Mouse (Mus musculus): ENCODE measurements around the gene Marc2. TPM values are rescaled to one million over a fixed set of nuclear protein-coding genes. Genes with fewer than 3 reads are reported as not detected.

Marc2 gene
- polyA plus RNA-seq, 1 experiment from 2014 or later: 197 TPM

DNA sequence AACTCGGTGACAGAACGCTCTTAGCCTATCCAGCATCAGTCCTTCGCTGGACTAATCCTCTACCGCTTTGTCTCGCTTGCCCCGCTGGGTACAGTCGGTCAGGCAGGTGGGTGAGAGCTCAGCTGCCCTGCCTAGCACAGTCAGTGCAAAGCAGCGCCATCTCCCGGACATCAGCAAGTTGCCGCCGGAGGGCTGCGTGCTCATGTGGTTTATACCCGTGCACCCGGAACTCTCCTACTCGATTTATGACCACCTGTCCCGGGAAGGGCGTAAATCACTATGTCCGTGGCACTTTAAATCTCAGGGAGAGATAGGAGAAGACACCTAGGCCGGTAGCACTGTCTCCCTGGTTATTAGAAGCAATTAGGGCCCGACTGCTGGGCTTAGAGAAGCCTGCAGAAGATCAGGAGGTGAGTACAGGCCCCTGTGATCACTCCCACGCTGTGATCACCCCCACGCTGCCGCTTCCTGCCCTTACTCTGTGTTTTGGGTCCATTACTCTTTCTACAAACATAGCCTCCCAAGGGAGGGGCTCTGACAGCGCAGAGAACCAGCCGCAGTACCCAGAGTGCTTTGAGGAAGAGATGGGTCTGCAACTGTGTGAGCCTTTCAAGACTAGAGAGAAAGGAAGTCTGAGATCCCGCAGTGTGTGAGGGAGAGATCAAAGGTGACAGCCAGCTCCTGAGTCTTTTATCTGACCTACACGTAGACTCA lies 52.9 kb downstream of the Marc2 start:
- WGBS: 22% methylated on average over 27 of the region's 27 CpGs
- Histone ChIP-seq H3K27me3 (ENCODE audit: control insufficient read depth, insufficient read depth, low read length) (no peaks in the 10 kb centered on the region; the same call in 1 of the 2 replicates), H3K4me2 (replicated peaks; ENCODE audit: low read depth) (no peak overlapping the region), H3K9ac (ENCODE audit: low read length) (no peak overlapping the region), H3K36me3 (ENCODE audit: control insufficient read depth, insufficient read depth, low read length) (no peaks in the 10 kb centered on the region), H3K4me1 (replicated peaks; ENCODE audit: control insufficient read depth, insufficient read depth) (no peaks in the 10 kb centered on the region), H3K27ac (replicated peaks) (no peak overlapping the region), H3K9me3 (ENCODE audit: control insufficient read depth, low read length) (no peaks in the 10 kb centered on the region), H3K4me3 (ENCODE audit: low read depth, low read length) (no peak overlapping the region)
- TF ChIP-seq CTCF (IDR thresholded peaks at IDR 0.05; ENCODE audit: low read depth) (peak; percentile 73), EP300 (optimal IDR thresholded peaks at IDR 0.05) (no peak)
- ATAC-seq (ENCODE audit: low FRiP score, low TSS enrichment): peak; percentile 65; the same call in 1 of the 2 replicates
- peak; percentile 76 for DNase-seq (ENCODE audit: low spot score)

DNA sequence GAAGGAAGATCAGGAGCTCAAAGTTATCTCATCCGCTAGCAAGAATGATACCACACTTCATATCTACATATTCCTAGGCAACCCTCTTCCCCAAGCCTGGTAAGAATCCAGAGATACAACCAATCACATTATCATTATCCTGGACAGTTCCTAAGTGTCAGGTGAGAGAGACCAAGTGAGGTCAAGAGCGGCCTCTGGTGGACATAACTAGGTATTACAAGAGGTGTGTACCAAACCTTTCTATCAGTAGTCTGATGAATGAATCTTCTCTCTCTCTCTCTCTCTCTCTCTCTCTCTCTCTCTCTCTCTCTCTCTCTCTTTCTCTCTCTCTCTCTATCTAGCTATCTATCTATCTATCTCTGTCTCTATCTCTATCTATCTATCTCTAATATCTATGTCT lies 55.1 kb downstream of the Marc2 start:
- peak; percentile 90 for TF ChIP-seq CTCF (IDR thresholded peaks at IDR 0.05; ENCODE audit: low read depth)
- TF ChIP-seq EP300 (optimal IDR thresholded peaks at IDR 0.05): no peak
- Histone ChIP-seq H3K9ac (ENCODE audit: low read length) (no peak overlapping the region), H3K36me3 (ENCODE audit: control insufficient read depth, insufficient read depth, low read length) (no peaks in the 10 kb centered on the region), H3K4me2 (replicated peaks; ENCODE audit: low read depth) (no peak overlapping the region), H3K27me3 (ENCODE audit: control insufficient read depth, insufficient read depth, low read length) (no peaks in the 10 kb centered on the region; the same call in 1 of the 2 replicates), H3K4me1 (replicated peaks; ENCODE audit: control insufficient read depth, insufficient read depth) (0 out of 2 replicates have a peak, but pooled peaks cover 2% of the 10 kb centered on the region), H3K27ac (replicated peaks) (no peak overlapping the region), H3K4me3 (ENCODE audit: low read depth, low read length) (no peak overlapping the region), H3K9me3 (ENCODE audit: control insufficient read depth, low read length) (no peaks in the 10 kb centered on the region)
- DNase-seq (ENCODE audit: low spot score): no peak
- 15% methylated on average over 2 of the region's 2 CpGs for WGBS
- ATAC-seq (ENCODE audit: low FRiP score, low TSS enrichment): no peak

DNA sequence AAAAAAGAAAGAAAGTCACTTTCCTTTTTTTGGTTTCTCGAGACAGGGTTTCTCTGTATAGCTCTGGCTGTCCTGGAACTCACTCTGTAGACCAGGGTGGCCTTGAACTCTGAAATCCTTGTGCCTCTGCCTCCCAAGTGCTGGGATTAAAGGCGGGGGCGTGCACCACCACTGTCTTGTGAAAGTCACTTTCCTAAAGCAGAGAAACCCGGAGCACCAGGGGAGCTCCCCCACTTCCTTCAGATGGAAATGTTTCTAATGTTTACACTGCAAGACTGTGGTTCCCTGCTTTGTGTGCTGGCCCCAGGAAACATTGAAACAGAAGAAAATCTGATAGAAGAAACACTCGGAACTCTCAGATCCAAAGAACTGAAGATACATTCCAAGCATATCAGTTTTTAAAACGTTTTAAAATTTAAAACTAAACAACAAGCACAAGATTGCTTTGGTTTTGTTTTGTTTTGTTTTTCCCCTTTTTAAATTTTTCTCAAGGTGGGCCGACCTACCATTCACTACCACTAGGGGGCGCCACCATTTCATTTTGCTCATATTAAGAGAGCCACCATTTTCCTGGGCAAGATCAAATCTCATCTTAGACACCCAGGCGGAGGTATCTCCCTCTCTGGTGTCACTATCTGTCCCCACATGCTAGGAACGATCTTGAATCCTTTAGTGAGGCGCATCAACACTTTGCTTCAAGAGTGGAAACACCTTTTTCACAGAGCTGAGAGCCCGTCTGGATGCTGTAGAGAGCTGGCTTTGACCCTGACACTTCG lies 59.7 kb downstream of the Marc2 start:
- Histone ChIP-seq H3K9me3 (ENCODE audit: control insufficient read depth, low read length) (no peaks in the 10 kb centered on the region), H3K9ac (ENCODE audit: low read length) (no peak overlapping the region), H3K4me1 (replicated peaks; ENCODE audit: control insufficient read depth, insufficient read depth) (0 out of 2 replicates have a peak, but pooled peaks cover 2% of the 10 kb centered on the region), H3K36me3 (ENCODE audit: control insufficient read depth, insufficient read depth, low read length) (no peaks in the 10 kb centered on the region), H3K4me2 (replicated peaks; ENCODE audit: low read depth) (no peak overlapping the region), H3K27ac (replicated peaks) (no peak overlapping the region; the same call in 1 of the 2 replicates), H3K27me3 (ENCODE audit: control insufficient read depth, insufficient read depth, low read length) (no peaks in the 10 kb centered on the region), H3K4me3 (ENCODE audit: low read depth, low read length) (no peak overlapping the region)
- ATAC-seq (ENCODE audit: low FRiP score, low TSS enrichment): no peak
- no peak for DNase-seq (ENCODE audit: low spot score)
- TF ChIP-seq EP300 (optimal IDR thresholded peaks at IDR 0.05): no peak
- TF ChIP-seq CTCF (IDR thresholded peaks at IDR 0.05; ENCODE audit: low read depth): peak; percentile 58
- 61% methylated on average over 13 of the region's 13 CpGs for WGBS

DNA sequence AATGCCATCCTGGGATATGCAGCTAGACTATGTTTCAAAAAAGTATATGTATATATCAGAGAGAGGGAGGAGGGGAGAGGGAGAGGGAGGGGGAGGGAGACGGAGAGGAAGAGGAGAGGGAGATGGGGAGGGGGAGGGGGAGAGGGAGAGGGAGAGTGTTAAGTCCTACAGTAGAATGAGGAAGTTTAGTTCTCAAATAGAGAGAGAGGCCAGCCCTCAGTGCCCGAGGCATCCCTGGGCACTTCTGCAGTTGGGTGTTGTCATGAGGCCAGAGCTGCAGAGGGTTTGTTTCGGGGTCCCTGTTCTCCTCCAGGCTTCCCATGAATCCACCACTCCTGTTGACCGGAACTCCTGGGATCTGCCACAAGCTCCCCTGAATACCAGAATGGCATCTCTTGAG lies 62.6 kb downstream of the Marc2 start:
- TF ChIP-seq EP300 (optimal IDR thresholded peaks at IDR 0.05) (no peak), CTCF (IDR thresholded peaks at IDR 0.05; ENCODE audit: low read depth) (no peak)
- Histone ChIP-seq H3K4me1 (replicated peaks; ENCODE audit: control insufficient read depth, insufficient read depth) (0 out of 2 replicates have a peak, but pooled peaks cover 2% of the 10 kb centered on the region), H3K9ac (ENCODE audit: low read length) (no peak overlapping the region), H3K27ac (replicated peaks) (no peak overlapping the region), H3K9me3 (ENCODE audit: control insufficient read depth, low read length) (no peaks in the 10 kb centered on the region), H3K4me2 (replicated peaks; ENCODE audit: low read depth) (no peak overlapping the region), H3K36me3 (ENCODE audit: control insufficient read depth, insufficient read depth, low read length) (no peaks in the 10 kb centered on the region), H3K27me3 (ENCODE audit: control insufficient read depth, insufficient read depth, low read length) (no peaks in the 10 kb centered on the region), H3K4me3 (ENCODE audit: low read depth, low read length) (no peak overlapping the region)
- ATAC-seq (ENCODE audit: low FRiP score, low TSS enrichment) (no peak), DNase-seq (ENCODE audit: low spot score) (no peak)
- WGBS: 73% methylated on average over 4 of the region's 4 CpGs

DNA sequence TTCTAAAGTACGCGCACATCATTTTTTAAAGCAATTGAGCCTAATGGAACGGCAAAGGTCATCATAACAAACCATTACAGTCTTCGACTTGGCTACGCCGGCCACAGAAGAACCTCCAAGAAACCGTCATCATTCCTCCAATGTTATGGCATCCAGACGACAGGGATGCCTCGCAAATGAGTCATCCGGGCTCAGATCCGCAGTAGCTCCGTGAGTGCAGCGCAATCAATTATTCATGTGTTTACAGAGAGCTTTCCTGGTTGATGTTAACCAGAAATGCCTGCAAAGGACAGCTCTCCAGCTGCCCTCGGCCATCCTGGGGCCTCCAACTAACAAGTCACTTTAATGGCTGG lies 64.1 kb downstream of the Marc2 start:
- TF ChIP-seq EP300 (optimal IDR thresholded peaks at IDR 0.05) (no peak), CTCF (IDR thresholded peaks at IDR 0.05; ENCODE audit: low read depth) (no peak)
- H3K4me3 ChIP-seq (ENCODE audit: low read depth, low read length): no peak overlapping the region
- WGBS: 25% methylated on average over 14 of the region's 14 CpGs
- no peaks in the 10 kb centered on the region for H3K27me3 ChIP-seq (ENCODE audit: control insufficient read depth, insufficient read depth, low read length)
- H3K36me3 ChIP-seq (ENCODE audit: control insufficient read depth, insufficient read depth, low read length): no peaks in the 10 kb centered on the region
- no peaks in the 10 kb centered on the region for H3K9me3 ChIP-seq (ENCODE audit: control insufficient read depth, low read length)
- ATAC-seq (ENCODE audit: low FRiP score, low TSS enrichment) (peak; percentile 79; the same call in 1 of the 2 replicates), DNase-seq (ENCODE audit: low spot score) (peak; percentile 29)
- 0 out of 2 replicates have a peak, but pooled peaks cover 2% of the 10 kb centered on the region for H3K4me1 ChIP-seq (replicated peaks; ENCODE audit: control insufficient read depth, insufficient read depth)
- no peak overlapping the region for H3K9ac ChIP-seq (ENCODE audit: low read length)
- H3K27ac ChIP-seq (replicated peaks): no peak overlapping the region
- no peak overlapping the region for H3K4me2 ChIP-seq (replicated peaks; ENCODE audit: low read depth)

Measured in stomach, postnatal 0 days (tissue).